In genomic region chr8:108901208-108901607, GRCm38 (mm10) we compare ENCODE assay signal across 12 mouse cellular contexts.
DNase-seq lines count a peak whose midpoint lies in the region; ATAC-seq lines count a peak whose summit lies in the region.
"Had no signal": no experiment of that assay in that cellular context is flagged by ENCODE, and none has a peak within 500 bp of the region (broad histone marks: within the 10 kb centered on the region; RNA-seq: fewer than 3 reads in every experiment).

No protein-coding gene starts in this region.

- H3K9ac ChIP-seq in heart, embryonic 11.5 days (ENCODE audit: low read depth, low read length) = 0 out of 2 replicates have a peak overlapping the region, but pooled peaks have one; percentile 28
- H3K9ac ChIP-seq in limb, embryonic 12.5 days (replicated peaks) = no peak overlapping the region
- H3K9ac ChIP-seq: forebrain, postnatal 0 days; liver, embryonic 13.5 days had no signal

- no peaks in the 10 kb centered on the region for H3K36me3 ChIP-seq in heart, embryonic 11.5 days (ENCODE audit: control insufficient read depth, insufficient read depth, low read length)
- peaks cover 14% of the 10 kb centered on the region; the same call in 1 of the 2 replicates for H3K36me3 ChIP-seq in limb, embryonic 12.5 days
- H3K36me3 ChIP-seq: liver, embryonic 13.5 days had no signal

- no peak for DNase-seq in heart, postnatal 36 days
- peak; percentile 54 for DNase-seq in lung, postnatal 10 days
- no peak for DNase-seq in lung, postnatal 4 days
- DNase-seq in retina, embryonic 14.5 days (ENCODE audit: low spot score) = peak; percentile 59
- DNase-seq in thymus, postnatal 25 days = no peak
- DNase-seq in natural killer cell, adult 2 months (ENCODE audit: low spot score in 2 of 2) = no peak
- DNase-seq: adrenal gland, adult 2 months; forebrain, postnatal 0 days; kidney, adult 11 months; liver, embryonic 13.5 days had no signal

- 48% methylated on average over 14 of the region's 14 CpGs for WGBS in heart, embryonic 11.5 days (ENCODE audit: insufficient replicate concordance)
- WGBS in limb, embryonic 12.5 days = 69% methylated on average over 14 of the region's 14 CpGs

- peak overlapping the region; percentile 74; the same call in 1 of the 2 replicates for H3K27ac ChIP-seq in heart, embryonic 11.5 days (ENCODE audit: low read depth, low read length)
- H3K27ac ChIP-seq in limb, embryonic 12.5 days = peak overlapping the region; percentile 50; the same call in 1 of the 2 replicates
- H3K27ac ChIP-seq: liver, embryonic 13.5 days had no signal

- peak overlapping the region; percentile 16; the same call in 1 of the 2 replicates for H3K4me2 ChIP-seq in heart, embryonic 11.5 days
- no peak overlapping the region for H3K4me2 ChIP-seq in limb, embryonic 12.5 days
- H3K4me2 ChIP-seq: liver, embryonic 13.5 days had no signal

- peaks cover 35% of the 10 kb centered on the region for H3K4me1 ChIP-seq in heart, embryonic 11.5 days (ENCODE audit: control insufficient read depth, insufficient read depth, low read length)
- peaks cover 81% of the 10 kb centered on the region for H3K4me1 ChIP-seq in limb, embryonic 12.5 days (replicated peaks)

- no peaks in the 10 kb centered on the region for H3K9me3 ChIP-seq in heart, embryonic 11.5 days (replicated peaks; ENCODE audit: control insufficient read depth, low read length)
- no peaks in the 10 kb centered on the region for H3K9me3 ChIP-seq in limb, embryonic 12.5 days
- H3K9me3 ChIP-seq: liver, embryonic 13.5 days had no signal

- no peaks in the 10 kb centered on the region for H3K27me3 ChIP-seq in heart, embryonic 11.5 days (ENCODE audit: control insufficient read depth, insufficient read depth, low read length)
- H3K27me3 ChIP-seq in limb, embryonic 12.5 days = no peaks in the 10 kb centered on the region
- H3K27me3 ChIP-seq: liver, embryonic 13.5 days had no signal

- H3K4me3 ChIP-seq in heart, embryonic 11.5 days (ENCODE audit: low read depth, low read length) = no peak overlapping the region
- no peak overlapping the region for H3K4me3 ChIP-seq in limb, embryonic 12.5 days (replicated peaks)
- H3K4me3 ChIP-seq: liver, embryonic 13.5 days had no signal

- intact Hi-C loops in heart, postnatal 36 days (cut with DNase I) = no loop called here

- ATAC-seq in heart, embryonic 11.5 days (replicated peaks; ENCODE audit: insufficient number of reproducible peaks, low FRiP score, low TSS enrichment) = no peak
- ATAC-seq in limb, embryonic 12.5 days (ENCODE audit: insufficient number of reproducible peaks, insufficient read depth, low FRiP score, low TSS enrichment, low read depth) = no peak
- ATAC-seq: forebrain, postnatal 0 days had no signal

Comparison
In these comparisons a context has a peak if more than half of its experiments do, and no peak if none do; other contexts are left out.
1. DNase-seq: peak in lung, postnatal 10 days (single experiment) and retina, embryonic 14.5 days (single experiment); none in heart, postnatal 36 days (0 of 2), lung, postnatal 4 days (0 of 2), thymus, postnatal 25 days (single experiment) and natural killer cell, adult 2 months (0 of 2).